Mouse (Mus musculus) kidney, embryonic 15.5 days (tissue): ENCODE data around the gene Elk3. TPM values are rescaled to one million over a fixed set of nuclear protein-coding genes. Genes with fewer than 3 reads are reported as not detected.

ENCODE experiments used
- ATAC-seq: fragments of 200-750 bp; cut with Nextera tagmentation; replicated peaks from 2 replicates; pipeline ENCODE4 v1.8.0; 2017; ENCODE audit warnings: moderate TSS enrichment; ENCODE audit not compliant: low FRiP score
- H3K27ac ChIP-seq: fragments of 300-500 bp; sonication (generic); 2 replicates; pipeline ENCODE4 v1.5.1; 2015; ENCODE audit warnings: mild to moderate bottlenecking, inconsistent platforms
- H3K27me3 ChIP-seq: fragments of 300-500 bp; sonication (generic); 2 replicates; pipeline ENCODE4 v1.6.1; 2015; ENCODE audit warnings: inconsistent platforms
- H3K36me3 ChIP-seq: fragments of 300-500 bp; sonication (generic); 2 replicates; pipeline ENCODE4 v1.6.1; 2015; ENCODE audit warnings: inconsistent platforms
- H3K4me1 ChIP-seq: fragments of 300-500 bp; sonication (generic); 2 replicates; pipeline ENCODE4 v1.6.1; 2015; ENCODE audit warnings: inconsistent platforms
- H3K4me2 ChIP-seq: fragments of 300-500 bp; sonication (generic); 2 replicates; pipeline ENCODE4 v1.6.1; 2015; ENCODE audit warnings: moderate library complexity, mild to moderate bottlenecking, inconsistent platforms
- H3K4me3 ChIP-seq: fragments of 300-500 bp; sonication (generic); replicated peaks from 2 replicates; pipeline ENCODE4 v1.5.1; 2015; ENCODE audit warnings: mild to moderate bottlenecking, inconsistent platforms
- H3K9ac ChIP-seq: fragments of 300-500 bp; sonication (generic); 2 replicates; pipeline ENCODE4 v1.6.1; 2015; ENCODE audit warnings: mild to moderate bottlenecking, inconsistent platforms
- H3K9me3 ChIP-seq: fragments of 300-500 bp; sonication (generic); replicated peaks from 2 replicates; pipeline ENCODE4 v1.6.1; 2016; ENCODE audit warnings: inconsistent platforms
- WGBS: fragments of 180-500 bp; shearing (Covaris S2); methylation state at CpG from one replicate; pipeline ENCODE4 v1.1.7; 2015; ENCODE audit warnings: mixed read lengths; 5-methylcytosine and 5-hydroxymethylcytosine counted together
- polyA plus RNA-seq: library from polyadenylated mRNA; unstranded; fragments of >200 nt; fragmentation: Nextera tagmentation; extraction: Ambion mirVana; gene quantifications from 2 replicates; pipeline ENCODE4 v1.2.1, GENCODE M21; 2015

Elk3 gene
- polyA plus RNA-seq, 1 experiment from 2014 or later = 41.9 TPM

DNA sequence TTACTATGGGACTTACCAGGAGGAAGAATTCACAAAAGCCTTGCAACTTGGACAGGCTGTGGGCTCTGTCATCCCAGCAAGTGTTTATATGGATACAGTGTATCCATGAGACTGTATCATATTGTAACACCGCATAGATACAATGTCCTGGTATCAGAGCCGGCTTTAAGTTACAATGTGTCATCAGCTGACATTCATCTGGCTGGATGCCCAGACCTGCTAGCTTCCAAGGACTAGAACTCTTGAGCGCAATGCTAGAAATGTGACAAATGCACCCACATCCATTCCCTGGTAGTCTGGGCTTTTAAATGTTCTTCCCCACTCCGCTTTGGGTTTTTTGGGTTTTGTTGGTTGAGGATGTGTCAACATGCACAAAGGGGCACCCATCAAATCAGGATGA lies 22.6 kb downstream of the Elk3 start:
- Histone ChIP-seq H3K27ac (peak overlapping the region; percentile 9; the same call in 1 of the 2 replicates), H3K4me3 (no peak overlapping the region), H3K9ac (no peak overlapping the region), H3K27me3 (no peaks in the 10 kb centered on the region), H3K4me1 (peaks cover 55% of the 10 kb centered on the region), H3K4me2 (no peak overlapping the region), H3K36me3 (peaks cover 16% of the 10 kb centered on the region), H3K9me3 (no peaks in the 10 kb centered on the region)
- 67% methylated on average over 4 of the region's 4 CpGs for WGBS
- ATAC-seq = no peak

DNA sequence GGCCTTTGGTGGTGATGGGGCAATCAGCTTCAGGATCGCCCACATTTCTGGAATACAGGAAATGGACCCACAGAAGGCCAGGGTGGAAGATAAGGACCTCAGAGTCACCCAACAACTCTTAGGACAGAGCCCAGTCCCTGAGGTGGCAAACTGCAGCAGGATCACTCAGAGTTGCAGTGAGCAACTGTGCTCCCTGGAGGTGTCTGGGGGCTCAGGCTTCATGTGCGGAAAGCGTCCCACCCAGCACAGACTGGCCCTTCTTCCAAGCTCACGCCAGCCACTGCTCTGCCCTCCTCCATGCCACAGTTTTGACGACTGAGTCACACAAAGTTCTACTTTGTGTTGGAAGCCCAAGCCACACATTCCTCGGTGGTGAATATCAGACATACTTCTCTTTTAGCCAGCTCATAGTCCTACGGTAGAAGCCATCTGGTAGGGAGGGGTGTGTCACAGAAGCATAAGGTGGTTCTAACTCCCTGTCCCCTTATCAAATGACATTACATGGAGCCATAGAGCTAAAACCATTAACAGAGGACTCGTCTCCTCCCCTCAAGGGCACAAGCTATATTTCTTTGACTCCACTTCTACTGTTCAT lies 23.3 kb downstream of the Elk3 start:
- no peak for ATAC-seq
- Histone ChIP-seq H3K9me3 (no peaks in the 10 kb centered on the region), H3K4me3 (no peak overlapping the region), H3K27me3 (no peaks in the 10 kb centered on the region), H3K27ac (no peak overlapping the region; the same call in 1 of the 2 replicates), H3K36me3 (peaks cover 20% of the 10 kb centered on the region), H3K4me1 (peaks cover 61% of the 10 kb centered on the region), H3K9ac (no peak overlapping the region), H3K4me2 (no peak overlapping the region)
- 86% methylated on average over 8 of the region's 8 CpGs for WGBS

DNA sequence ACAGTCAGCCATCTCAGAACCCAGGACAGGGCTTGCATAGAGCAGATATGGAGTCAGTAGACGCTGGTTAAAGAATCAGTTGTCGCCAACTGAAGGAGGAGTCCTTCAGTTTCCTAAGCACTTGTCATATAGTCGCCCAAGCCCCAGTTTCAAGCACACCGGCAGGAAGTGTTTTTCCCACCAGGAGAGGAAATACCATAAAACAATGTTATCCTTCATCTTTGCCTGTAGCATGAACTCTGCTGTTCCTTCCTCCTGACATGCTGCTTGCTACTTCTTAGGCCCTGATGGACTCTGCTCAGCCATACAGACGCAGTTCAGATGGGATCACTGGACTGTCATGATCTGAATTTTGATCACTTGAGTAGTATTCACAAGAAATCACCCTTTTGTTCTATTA lies 25.4 kb downstream of the Elk3 start:
- peak overlapping the region; percentile 67 for H3K27ac ChIP-seq
- 60% methylated on average over 5 of the region's 5 CpGs for WGBS
- no peak for ATAC-seq

DNA sequence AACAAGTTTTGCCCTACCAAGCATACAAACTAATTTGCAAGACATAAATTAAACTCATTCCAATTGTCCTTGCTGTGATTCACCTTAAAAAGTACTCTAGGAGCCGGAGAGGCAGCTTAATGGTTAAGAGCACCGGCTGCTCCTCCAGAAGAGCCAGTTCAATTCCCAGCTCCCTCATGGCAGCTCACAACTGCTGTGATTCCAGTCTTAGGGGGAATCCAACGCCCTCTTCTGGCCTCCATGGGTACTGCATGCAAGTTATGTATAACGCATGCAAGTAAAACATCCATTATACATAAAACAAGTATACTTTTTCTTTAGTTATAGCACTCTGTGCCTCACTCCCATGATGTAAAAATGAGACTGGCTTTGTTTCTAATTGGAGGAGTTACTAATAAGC lies 27.7 kb downstream of the Elk3 start:
- H3K4me2 ChIP-seq = no peak overlapping the region
- H3K27me3 ChIP-seq = no peaks in the 10 kb centered on the region
- H3K4me3 ChIP-seq = no peak overlapping the region
- H3K9ac ChIP-seq = no peak overlapping the region
- no peak for ATAC-seq
- no peaks in the 10 kb centered on the region for H3K9me3 ChIP-seq
- peaks cover 53% of the 10 kb centered on the region for H3K36me3 ChIP-seq
- WGBS = 69% methylated on average over 4 of the region's 4 CpGs
- peaks cover 73% of the 10 kb centered on the region for H3K4me1 ChIP-seq
- peak overlapping the region; percentile 38 for H3K27ac ChIP-seq

More for the DNA sequence above, 25.4 kb downstream of the Elk3 start:
- H3K9me3 ChIP-seq = no peaks in the 10 kb centered on the region
- no peak overlapping the region for H3K4me2 ChIP-seq
- peaks cover 35% of the 10 kb centered on the region for H3K36me3 ChIP-seq
- peaks cover 71% of the 10 kb centered on the region for H3K4me1 ChIP-seq
- no peaks in the 10 kb centered on the region for H3K27me3 ChIP-seq
- no peak overlapping the region for H3K4me3 ChIP-seq
- no peak overlapping the region for H3K9ac ChIP-seq

DNA sequence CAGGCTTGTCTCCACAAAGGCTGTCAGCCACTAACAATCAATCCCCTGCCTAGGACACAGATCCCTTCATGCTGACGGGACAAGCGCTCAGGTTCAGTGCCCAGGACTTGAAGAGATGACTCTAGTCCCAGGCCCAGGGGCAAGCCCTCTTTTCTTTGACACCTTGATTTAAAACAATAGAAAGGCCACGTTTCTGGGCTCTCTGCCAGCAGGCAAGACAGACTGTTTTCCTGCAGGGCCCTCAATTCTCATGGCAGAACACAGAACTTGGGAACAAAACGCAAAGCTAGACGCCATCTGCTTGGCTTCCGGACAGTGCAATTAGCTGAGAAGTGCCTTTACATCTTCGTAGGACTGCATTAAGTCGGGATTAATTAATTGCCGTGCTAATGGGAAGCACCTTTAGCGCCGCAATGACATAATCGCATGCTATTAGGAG lies 28.4 kb downstream of the Elk3 start:
- WGBS = 26% methylated on average over 12 of the region's 12 CpGs
- H3K9ac ChIP-seq = no peak overlapping the region
- 0 out of 2 replicates have a peak overlapping the region, but pooled peaks have one; percentile 4 for H3K4me2 ChIP-seq
- H3K4me1 ChIP-seq = peaks cover 72% of the 10 kb centered on the region
- no peak overlapping the region for H3K4me3 ChIP-seq
- no peaks in the 10 kb centered on the region for H3K9me3 ChIP-seq
- H3K36me3 ChIP-seq = peaks cover 58% of the 10 kb centered on the region
- no peaks in the 10 kb centered on the region for H3K27me3 ChIP-seq
- peak; percentile 71 for ATAC-seq
- peak overlapping the region; percentile 38 for H3K27ac ChIP-seq

DNA sequence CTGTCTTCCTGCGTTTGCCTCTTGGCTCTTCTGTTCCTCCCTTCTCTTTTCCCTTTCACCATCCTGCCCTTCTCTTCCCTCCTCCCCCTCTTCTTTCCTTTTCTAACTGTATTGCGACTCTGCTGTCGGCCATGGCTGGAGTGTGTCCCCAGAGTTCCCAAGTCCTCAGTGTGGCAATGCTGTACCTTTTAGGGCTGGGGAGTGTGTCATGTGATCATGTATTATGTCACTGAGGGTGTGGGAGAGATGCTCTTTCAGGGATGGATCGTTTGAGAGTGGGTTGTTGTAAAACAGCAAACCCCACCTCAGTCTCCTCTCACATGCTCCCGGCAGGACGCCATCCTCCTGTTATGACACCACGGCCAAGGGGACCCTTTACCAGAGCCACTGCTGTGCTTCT lies 29.8 kb downstream of the Elk3 start:
- Histone ChIP-seq H3K4me1 (peaks cover 78% of the 10 kb centered on the region), H3K36me3 (peaks cover 58% of the 10 kb centered on the region)
- 53% methylated on average over 7 of the region's 7 CpGs for WGBS

DNA sequence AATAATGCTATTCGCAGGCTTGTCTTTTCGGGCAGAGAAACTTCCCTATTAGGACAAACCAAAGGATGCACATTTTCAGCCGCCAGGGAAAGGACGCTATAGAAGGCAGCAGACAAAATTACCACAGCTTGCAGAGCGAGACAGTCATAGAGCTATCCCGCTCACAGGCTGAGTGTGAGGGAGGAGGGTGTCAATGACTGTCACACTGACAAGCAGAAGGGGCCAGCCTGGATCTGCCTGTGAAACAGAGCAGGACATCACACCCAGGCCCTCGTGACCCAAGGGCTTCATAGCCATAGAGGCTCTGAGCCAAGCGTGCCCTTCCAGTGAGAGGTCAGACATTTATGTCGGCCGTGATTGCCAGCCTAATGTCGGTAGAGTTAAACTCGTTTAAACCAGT lies 30.3 kb downstream of the Elk3 start:
- no peak overlapping the region for H3K4me2 ChIP-seq
- H3K27ac ChIP-seq = peak overlapping the region; percentile 32; the same call in 1 of the 2 replicates
- no peaks in the 10 kb centered on the region for H3K9me3 ChIP-seq
- H3K9ac ChIP-seq = no peak overlapping the region
- H3K27me3 ChIP-seq = no peaks in the 10 kb centered on the region
- peaks cover 58% of the 10 kb centered on the region for H3K36me3 ChIP-seq
- 49% methylated on average over 12 of the region's 12 CpGs for WGBS
- H3K4me1 ChIP-seq = peaks cover 80% of the 10 kb centered on the region
- no peak overlapping the region for H3K4me3 ChIP-seq
- peak; percentile 33; the same call in 1 of the 2 replicates for ATAC-seq

More for the DNA sequence above, 29.8 kb downstream of the Elk3 start:
- no peak for ATAC-seq
- Histone ChIP-seq H3K4me3 (no peak overlapping the region), H3K27me3 (no peaks in the 10 kb centered on the region), H3K9me3 (no peaks in the 10 kb centered on the region), H3K27ac (0 out of 2 replicates have a peak overlapping the region, but pooled peaks have one; percentile 32), H3K9ac (no peak overlapping the region), H3K4me2 (no peak overlapping the region)

DNA sequence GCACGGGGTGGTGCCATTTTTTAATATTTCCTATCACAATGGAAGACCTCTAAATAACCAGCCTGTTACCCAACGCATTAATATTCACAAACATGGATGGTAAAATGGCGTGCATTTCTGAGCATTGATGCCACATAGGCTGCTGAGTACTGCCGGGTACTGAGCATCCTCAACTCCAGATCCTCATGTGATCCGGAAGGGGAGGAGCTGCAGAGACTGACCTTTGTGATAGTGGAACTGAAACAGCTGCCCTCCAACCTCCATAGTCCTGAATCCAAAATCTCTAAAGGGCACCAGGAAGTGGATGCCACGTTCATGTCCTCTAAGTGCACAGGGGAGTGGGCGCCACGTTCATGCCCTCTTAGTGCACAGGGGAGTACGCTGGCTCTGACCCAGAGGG lies 31.9 kb downstream of the Elk3 start:
- 86% methylated on average over 9 of the region's 9 CpGs for WGBS
- peaks cover 50% of the 10 kb centered on the region for H3K36me3 ChIP-seq
- H3K4me1 ChIP-seq = peaks cover 80% of the 10 kb centered on the region
- no peak overlapping the region for H3K4me3 ChIP-seq
- H3K9ac ChIP-seq = no peak overlapping the region
- H3K4me2 ChIP-seq = no peak overlapping the region
- H3K9me3 ChIP-seq = no peaks in the 10 kb centered on the region
- H3K27me3 ChIP-seq = no peaks in the 10 kb centered on the region
- no peak for ATAC-seq
- H3K27ac ChIP-seq = no peak overlapping the region

DNA sequence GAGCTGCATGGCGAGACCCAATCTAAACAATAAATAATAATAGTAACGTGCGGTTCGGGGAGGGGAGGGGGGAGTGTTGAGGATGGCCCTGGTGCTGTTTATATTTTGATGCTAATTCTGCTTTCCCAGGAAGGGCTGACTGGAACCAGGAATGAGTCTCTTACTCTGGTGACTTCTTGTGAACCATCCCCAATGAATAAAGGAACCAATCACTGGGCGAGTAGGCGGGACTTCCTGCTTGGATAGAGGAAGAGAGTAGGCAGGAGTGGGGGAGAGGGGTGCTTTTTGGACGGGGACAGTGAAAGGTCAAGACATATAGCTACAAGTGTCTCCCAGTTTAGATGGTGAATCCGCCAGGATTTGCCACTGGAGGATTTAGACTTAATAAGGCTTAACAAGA lies 32.6 kb downstream of the Elk3 start:
- Histone ChIP-seq H3K9me3 (no peaks in the 10 kb centered on the region), H3K4me3 (no peak overlapping the region), H3K9ac (no peak overlapping the region), H3K36me3 (peaks cover 43% of the 10 kb centered on the region), H3K4me2 (no peak overlapping the region), H3K27ac (no peak overlapping the region), H3K4me1 (peaks cover 81% of the 10 kb centered on the region), H3K27me3 (no peaks in the 10 kb centered on the region)
- ATAC-seq = no peak
- 77% methylated on average over 8 of the region's 8 CpGs for WGBS

DNA sequence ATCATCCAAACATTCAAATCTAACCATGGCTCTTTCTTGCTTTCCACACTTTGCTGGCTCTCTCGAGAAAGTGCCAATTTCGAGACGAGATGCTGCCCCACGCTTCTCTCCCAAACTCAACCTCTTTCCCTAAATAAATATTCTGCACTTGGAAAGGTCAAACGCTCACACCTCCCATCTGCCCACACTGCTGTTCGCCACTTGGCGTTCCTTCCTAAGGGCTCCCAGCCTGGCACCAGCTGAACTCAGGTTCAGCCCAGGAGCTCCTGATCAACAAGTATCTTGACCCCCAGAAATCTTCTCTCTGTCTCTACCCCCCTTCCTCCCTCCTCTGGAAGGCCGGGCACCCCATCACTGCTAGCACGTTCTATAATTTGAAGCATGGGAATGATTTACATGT lies 34.1 kb downstream of the Elk3 start:
- no peaks in the 10 kb centered on the region for H3K9me3 ChIP-seq
- peak overlapping the region; percentile 45 for H3K4me2 ChIP-seq
- ATAC-seq = no peak
- no peak overlapping the region for H3K9ac ChIP-seq
- no peaks in the 10 kb centered on the region for H3K27me3 ChIP-seq
- H3K4me3 ChIP-seq = peak overlapping the region; percentile 23
- H3K36me3 ChIP-seq = peaks cover 37% of the 10 kb centered on the region
- H3K4me1 ChIP-seq = peaks cover 79% of the 10 kb centered on the region
- peak overlapping the region; percentile 19; the same call in 1 of the 2 replicates for H3K27ac ChIP-seq
- WGBS = 26% methylated on average over 9 of the region's 9 CpGs

DNA sequence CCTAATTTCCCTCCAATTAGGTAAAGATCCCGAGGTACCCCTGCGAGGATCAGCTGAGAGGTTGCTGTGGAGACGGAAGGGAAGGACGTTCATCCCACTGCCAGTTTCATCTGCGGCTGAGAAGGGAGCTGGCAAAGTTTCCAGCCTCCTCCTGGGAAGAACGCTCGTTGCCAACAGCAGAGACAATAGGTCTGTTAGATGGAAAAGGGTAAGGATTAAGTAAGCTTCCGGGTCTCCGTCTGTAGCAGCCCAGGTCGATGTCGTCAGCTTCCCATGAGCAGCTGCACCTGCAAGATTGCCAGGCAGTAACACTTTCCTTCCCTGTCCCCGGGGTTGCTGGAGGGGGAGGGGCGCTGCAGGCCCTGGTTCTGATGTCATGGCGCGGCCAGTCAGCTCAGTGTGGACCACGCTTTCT lies 34.6 kb downstream of the Elk3 start:
- WGBS = 14% methylated on average over 16 of the region's 16 CpGs
- no peak overlapping the region for H3K27ac ChIP-seq
- peak; percentile 24; the same call in 1 of the 2 replicates for ATAC-seq
- H3K9me3 ChIP-seq = no peaks in the 10 kb centered on the region
- peak overlapping the region; percentile 23 for H3K4me3 ChIP-seq
- H3K9ac ChIP-seq = no peak overlapping the region
- H3K4me2 ChIP-seq = peak overlapping the region; percentile 45
- peaks cover 32% of the 10 kb centered on the region for H3K36me3 ChIP-seq
- H3K27me3 ChIP-seq = no peaks in the 10 kb centered on the region
- peaks cover 77% of the 10 kb centered on the region for H3K4me1 ChIP-seq

DNA sequence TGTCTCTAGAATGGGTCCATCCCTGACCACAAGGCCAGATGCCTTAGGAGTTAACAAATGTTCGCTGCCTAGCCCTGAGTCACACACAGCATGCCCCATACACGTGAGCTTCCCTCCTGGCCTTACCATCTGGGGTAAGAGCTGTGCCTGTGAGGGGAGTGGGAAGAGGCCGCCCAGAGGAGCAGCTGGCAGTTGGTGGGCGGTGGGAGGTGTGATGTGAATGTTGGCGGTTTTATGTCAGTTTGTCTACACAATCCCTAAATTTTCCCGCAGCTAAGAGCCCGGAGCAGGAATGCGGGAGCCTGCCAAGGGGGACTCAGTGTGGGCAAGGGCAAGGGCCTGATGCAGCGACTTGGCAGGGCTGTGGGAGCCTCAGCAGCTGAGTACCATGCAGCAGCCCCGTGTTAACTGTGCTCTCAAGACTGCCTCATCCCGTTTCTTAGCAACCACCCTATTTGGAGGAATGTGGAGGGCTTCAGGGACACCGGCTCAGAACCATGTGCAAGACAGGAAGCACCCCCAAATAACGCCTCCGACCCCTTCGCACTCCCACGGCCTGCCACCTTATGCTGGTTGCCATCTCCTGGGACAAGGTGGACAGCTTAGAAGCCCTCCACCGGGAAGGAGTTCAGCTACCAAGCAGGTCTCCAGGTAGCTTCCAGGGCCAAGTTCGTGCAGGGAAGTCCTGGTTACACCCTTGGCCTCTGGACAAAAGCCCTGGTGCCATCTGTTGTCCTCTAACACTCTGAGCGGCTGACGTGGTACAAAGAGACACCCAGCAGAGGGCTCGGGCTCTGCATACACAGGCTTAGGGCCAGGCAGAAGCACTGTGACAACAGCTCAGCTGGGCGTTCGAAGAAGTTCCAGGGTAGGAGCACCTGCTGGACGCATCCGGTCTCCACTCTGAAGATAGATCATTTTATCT lies 35.5 kb downstream of the Elk3 start:
- peak overlapping the region; percentile 45; the same call in 1 of the 2 replicates for H3K4me2 ChIP-seq
- H3K27ac ChIP-seq = no peak overlapping the region
- no peak overlapping the region for H3K9ac ChIP-seq
- no peak for ATAC-seq
- no peaks in the 10 kb centered on the region for H3K9me3 ChIP-seq
- H3K4me1 ChIP-seq = peaks cover 73% of the 10 kb centered on the region
- no peaks in the 10 kb centered on the region for H3K27me3 ChIP-seq
- no peak overlapping the region for H3K4me3 ChIP-seq
- peaks cover 23% of the 10 kb centered on the region for H3K36me3 ChIP-seq
- whole genome bisulfite sequencing = 55% methylated on average over 25 of the region's 25 CpGs
